12 mouse cellular contexts compared by ENCODE assay signal in genomic region chr9:49922162-49922561, GRCm38 (mm10).
DNase-seq lines count a peak whose midpoint lies in the region; ATAC-seq lines count a peak whose summit lies in the region.
"Had no signal": no experiment of that assay in that cellular context is flagged by ENCODE, and none has a peak within 500 bp of the region (broad histone marks: within the 10 kb centered on the region; RNA-seq: fewer than 3 reads in every experiment).

No protein-coding gene starts in this region.

- 23% methylated on average over 2 of the region's 2 CpGs for WGBS in liver, embryonic 11.5 days
- 8% methylated on average over 2 of the region's 2 CpGs for WGBS in neural tube, embryonic 15.5 days

- H3K9me3 ChIP-seq in liver, embryonic 11.5 days (ENCODE audit: control insufficient read depth, low read length) = no peaks in the 10 kb centered on the region
- no peaks in the 10 kb centered on the region for H3K9me3 ChIP-seq in neural tube, embryonic 15.5 days (replicated peaks)
- H3K9me3 ChIP-seq: hindbrain, embryonic 10.5 days had no signal

- no peak overlapping the region for H3K4me2 ChIP-seq in liver, embryonic 11.5 days
- H3K4me2 ChIP-seq in neural tube, embryonic 15.5 days = no peak overlapping the region

- peak; percentile 33 for DNase-seq in liver
- DNase-seq in liver, embryonic 11.5 days (ENCODE audit: low spot score) = no peak
- DNase-seq in embryo, embryonic 10.5 days (ENCODE audit: low spot score) = peak; percentile 65
- peak; percentile 72 for DNase-seq in kidney, postnatal 10 days
- no peak for DNase-seq in left cerebral cortex, adult 8-10 months (ENCODE audit: low spot score in 2 of 2)
- no peak for DNase-seq in spleen, postnatal 4 days (ENCODE audit: low spot score in 2 of 2)
- DNase-seq: adrenal gland, postnatal 14 days; liver, postnatal 0 days had no signal

- no peak overlapping the region for H3K4me3 ChIP-seq in liver, embryonic 11.5 days (ENCODE audit: low read depth, low read length)
- no peak overlapping the region for H3K4me3 ChIP-seq in neural tube, embryonic 15.5 days (replicated peaks)
- H3K4me3 ChIP-seq: erythroblast, embryonic 14.5 days; hindbrain, embryonic 10.5 days had no signal

- H3K4me1 ChIP-seq in liver, embryonic 11.5 days (replicated peaks; ENCODE audit: control insufficient read depth, insufficient read depth, low read length) = no peaks in the 10 kb centered on the region
- H3K4me1 ChIP-seq in neural tube, embryonic 15.5 days = peaks cover 28% of the 10 kb centered on the region

- no peak overlapping the region for H3K9ac ChIP-seq in liver, embryonic 11.5 days (ENCODE audit: low read depth, low read length)
- H3K9ac ChIP-seq in neural tube, embryonic 15.5 days (replicated peaks) = no peak overlapping the region
- H3K9ac ChIP-seq: liver, postnatal 0 days had no signal

- no peaks in the 10 kb centered on the region for H3K36me3 ChIP-seq in liver, embryonic 11.5 days (ENCODE audit: control insufficient read depth, insufficient read depth, low read length)
- H3K36me3 ChIP-seq in neural tube, embryonic 15.5 days = no peaks in the 10 kb centered on the region
- H3K36me3 ChIP-seq: hindbrain, embryonic 10.5 days had no signal

- no peak overlapping the region for H3K27ac ChIP-seq in liver, embryonic 11.5 days (ENCODE audit: low read depth, low read length)
- no peak overlapping the region for H3K27ac ChIP-seq in neural tube, embryonic 15.5 days (replicated peaks)

- no peak for ATAC-seq in liver, embryonic 11.5 days (replicated peaks; ENCODE audit: low FRiP score)
- 0 out of 2 replicates have a peak, but pooled peaks have one; percentile 28 for ATAC-seq in neural tube, embryonic 15.5 days (ENCODE audit: low FRiP score)
- ATAC-seq: intestine, postnatal 0 days; liver, postnatal 0 days had no signal

- no peaks in the 10 kb centered on the region for H3K27me3 ChIP-seq in liver, embryonic 11.5 days (replicated peaks; ENCODE audit: control insufficient read depth, insufficient read depth, low read length)
- no peaks in the 10 kb centered on the region for H3K27me3 ChIP-seq in neural tube, embryonic 15.5 days (replicated peaks)

Comparison
In these comparisons a context has a peak if more than half of its experiments do, and no peak if none do; other contexts are left out.
1. DNase-seq: peak in liver (single experiment), embryo, embryonic 10.5 days (single experiment) and kidney, postnatal 10 days (single experiment); none in liver, embryonic 11.5 days (single experiment), left cerebral cortex, adult 8-10 months (0 of 2) and spleen, postnatal 4 days (0 of 2).